Mouse (Mus musculus) ovary, adult 18-20 months (tissue): ENCODE measurements around the gene Gm20498.
"Not testable (repeated sequence)": the region's sequence is repeated elsewhere in the genome, so short reads cannot be mapped to it uniquely, and the experiment has no call there.

Experiments
- DNase-seq: peaks from one replicate; pipeline ENCODE4 v3.0.0; 2022; ENCODE audit warnings: low spot score, mixed read lengths

Gm20498 gene

DNA sequence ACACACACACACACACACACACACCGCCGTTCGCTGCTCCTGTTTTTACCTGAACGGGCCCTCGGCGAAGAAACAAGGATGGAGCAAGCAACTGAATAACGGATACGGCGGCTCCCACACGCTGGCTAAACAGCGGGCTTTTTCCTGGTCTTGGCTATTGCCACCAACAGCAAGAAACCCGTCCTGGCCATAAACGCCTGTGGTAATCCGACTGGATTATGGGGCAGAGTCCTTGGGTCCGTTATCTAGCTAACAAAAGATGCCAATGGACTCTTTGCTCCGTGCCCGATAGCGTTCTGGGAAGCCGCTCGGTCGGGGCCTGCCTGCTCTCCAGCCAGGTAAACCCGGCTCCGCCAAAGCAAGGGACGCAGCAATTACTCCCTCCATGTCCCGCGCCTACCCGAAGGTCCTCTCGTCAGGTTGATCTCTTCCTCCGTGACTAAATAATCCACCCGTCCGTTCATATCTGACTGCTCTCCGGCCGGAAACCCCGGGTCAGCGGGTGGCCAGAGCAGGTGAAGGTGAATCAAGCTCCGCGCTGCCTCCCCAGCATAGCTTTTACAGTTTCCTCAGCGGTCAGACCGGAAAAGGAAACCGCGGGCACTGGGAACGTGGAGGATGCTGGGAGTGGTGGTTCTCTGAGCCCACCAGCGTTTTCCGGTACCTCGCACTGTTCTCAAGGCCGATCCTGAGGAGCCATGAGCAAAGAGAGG is at the start of gene Gm20498, which contains the start of gene Synj2bp:
TSS of gene Gm20498 (minus strand) at position 590 of the 713 bp plus-strand sequence.
TSS of gene Synj2bp (minus strand) at position 596 of the 713 bp plus-strand sequence.
- peak; percentile 75 for DNase-seq

DNA sequence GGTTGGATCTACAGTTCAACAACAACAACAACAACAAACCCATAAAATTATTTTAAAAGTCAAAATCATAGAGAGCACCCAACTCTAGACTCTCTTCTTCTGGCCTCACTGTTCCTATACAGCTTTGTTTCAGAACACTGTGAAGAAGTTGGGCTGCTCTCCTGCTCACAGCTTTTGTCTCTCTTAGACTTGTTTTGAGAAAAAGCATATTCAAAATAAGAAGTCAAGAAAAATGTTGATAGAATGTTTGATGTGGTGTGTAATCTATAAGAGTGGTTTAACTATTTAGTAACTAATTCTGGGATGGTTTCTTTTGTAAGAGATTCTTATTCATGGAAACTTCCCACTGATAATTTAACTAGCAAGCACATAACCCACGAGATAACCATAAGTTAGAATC is 35.7 kb upstream of the Gm20498 start, which contains the start of gene Adam21:
TSS of gene Adam21 (minus strand) at position 101 of the 400 bp plus-strand sequence.
- no peak for DNase-seq

DNA sequence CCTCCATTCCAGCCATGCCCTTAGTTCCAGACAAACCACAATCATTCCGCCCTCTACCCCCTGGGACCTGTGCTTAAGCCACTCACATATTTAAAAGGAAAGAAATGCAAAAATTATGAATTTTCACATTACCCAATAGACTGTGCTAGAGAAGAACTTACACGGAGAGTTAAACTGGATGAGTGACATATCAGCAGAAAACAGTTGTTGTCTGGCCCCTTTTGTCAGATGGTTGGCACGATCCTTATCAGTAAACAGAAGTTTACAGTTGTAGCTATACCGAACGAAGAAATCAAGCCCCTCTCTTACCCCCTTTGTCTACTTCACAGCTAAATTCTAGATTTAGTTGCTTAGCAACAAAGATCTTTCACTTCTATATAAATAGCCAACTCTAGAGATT is 35.2 kb upstream of the Gm20498 start:
- DNase-seq: no peak

DNA sequence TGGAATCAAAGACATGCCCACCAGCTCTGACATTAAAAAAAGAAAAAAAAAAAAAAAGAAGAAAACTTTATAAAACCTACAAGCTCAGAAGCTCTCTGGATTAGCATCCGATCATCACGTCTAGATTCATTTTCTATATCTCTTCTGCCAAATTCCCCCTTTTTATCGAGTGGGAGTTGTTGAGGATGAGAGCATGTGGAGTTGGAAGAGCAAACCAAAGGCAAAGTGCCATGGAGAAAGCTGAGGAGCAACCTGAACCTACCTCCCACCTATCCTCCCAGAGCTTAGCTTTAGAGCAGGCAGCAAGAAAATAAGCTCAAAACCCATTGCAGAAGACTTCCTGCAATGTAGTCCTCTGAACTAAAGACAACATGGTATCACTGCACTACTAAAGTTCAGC is 31.5 kb upstream of the Gm20498 start:
- DNase-seq: no peak

DNA sequence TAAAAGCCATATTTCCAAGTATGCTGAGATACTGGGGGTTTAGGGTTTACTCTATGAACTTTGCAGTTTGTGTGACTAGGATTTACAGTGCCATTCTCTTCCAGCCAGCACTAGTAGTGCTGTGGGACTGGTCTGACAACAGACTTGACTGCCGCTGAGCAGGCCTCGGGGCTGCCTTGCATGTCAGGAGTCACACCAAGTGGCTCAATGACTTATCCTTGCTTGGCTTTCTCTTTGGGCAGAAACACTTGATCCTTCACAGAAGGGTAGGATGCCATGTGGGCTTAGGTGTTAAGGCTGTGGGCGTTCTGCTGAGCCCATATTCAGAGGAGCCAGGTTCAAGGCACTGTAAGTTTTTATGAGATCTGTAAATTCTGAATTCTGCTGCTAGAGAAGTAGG is 16.6 kb upstream of the Gm20498 start:
- no peak for DNase-seq

DNA sequence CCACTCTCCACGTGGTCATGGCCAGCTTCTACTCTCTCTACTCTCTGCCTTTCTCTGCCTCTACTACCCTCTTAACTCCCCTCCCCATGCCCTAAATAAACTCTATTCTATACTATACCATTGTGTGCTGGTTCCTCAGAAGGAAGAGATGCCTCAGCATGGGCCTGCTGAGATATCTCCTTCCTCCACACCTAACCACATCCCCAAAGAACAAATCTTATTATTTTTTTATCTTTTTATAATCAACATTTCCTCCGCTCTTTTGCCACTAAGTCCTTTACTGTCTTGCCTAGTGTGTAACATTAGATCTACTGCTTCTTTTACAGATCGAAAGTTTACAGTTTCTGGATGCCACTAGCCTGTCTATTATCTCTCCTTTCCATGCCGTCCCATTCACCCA is 14.5 kb upstream of the Gm20498 start:
- no peak for DNase-seq

DNA sequence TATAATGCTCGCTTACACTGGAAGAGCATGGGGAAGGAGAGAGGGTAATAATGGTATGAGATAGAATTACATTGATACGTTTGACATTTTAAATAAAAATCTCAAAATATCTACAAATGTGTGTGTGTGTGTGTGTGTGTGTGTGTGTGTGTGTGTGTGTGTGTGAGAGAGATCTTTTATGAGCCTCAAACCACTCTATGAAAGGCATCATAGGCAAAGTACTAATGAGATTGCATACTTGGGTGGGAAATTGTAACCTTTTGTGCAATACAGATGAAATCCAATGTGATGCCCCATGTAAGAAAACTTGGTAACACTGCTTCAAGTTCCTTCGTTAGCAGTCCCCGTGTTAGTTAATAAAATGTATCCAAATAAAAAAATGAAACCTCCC is 319 bp upstream of the Gm20498 start:
- no peak for DNase-seq

DNA sequence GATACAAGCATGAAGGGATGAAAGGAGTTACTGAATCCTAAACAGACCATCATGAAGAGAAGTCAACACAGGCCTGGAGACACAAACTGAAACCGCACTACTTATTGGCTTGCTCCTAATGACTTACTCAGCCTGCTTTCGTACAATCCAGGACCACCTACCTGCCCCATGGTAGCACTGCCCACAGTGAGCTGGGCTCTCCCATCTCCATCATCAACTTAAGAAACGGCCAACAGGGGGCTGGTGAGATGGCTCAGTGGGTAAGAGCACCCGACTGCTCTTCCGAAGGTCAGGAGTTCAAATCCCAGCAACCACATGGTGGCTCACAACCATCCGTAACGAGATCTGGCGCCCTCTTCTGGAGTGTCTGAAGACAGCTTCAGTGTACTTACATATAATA is 2.1 kb downstream of the Gm20498 start:
- DNase-seq: not testable (repeated sequence)

DNA sequence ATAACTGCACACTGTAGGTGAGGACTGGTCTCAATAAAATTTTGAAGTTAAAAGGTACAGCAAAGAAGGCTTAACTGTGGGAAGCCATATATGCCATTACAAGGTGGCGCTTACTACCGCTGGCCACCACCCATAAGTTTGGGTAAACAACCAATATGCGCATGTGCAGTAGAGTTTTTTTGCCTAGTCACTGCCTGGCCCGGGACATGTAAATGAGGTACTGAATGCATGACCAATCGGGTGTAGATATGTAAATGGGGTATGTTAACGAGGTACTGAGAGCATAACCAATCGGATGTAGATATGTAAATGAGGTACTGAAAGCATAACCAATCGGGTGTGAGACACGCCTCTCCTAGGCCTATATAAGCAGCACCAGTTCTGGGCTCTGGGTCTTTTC is 35.8 kb downstream of the Gm20498 start:
- DNase-seq: not testable (repeated sequence)

DNA sequence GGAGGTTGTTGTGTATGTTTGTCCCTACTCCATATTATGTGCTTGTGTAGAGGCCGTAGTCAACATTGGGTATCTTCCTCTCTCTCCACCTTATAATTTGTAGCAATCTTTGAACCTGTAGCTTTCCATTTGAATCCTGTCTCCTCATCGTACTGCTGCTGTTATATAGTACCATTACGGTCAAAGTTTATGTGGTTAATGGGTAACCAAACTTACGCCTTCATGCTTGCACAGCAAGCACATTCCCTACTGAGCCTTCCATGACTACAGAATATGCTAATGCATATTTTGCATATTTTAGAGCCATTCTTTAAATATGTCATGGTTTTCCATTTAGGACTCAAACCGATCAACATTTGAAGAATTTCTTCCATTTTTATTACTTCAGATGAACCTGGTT is 42.2 kb downstream of the Gm20498 start:
- DNase-seq: no peak

DNA sequence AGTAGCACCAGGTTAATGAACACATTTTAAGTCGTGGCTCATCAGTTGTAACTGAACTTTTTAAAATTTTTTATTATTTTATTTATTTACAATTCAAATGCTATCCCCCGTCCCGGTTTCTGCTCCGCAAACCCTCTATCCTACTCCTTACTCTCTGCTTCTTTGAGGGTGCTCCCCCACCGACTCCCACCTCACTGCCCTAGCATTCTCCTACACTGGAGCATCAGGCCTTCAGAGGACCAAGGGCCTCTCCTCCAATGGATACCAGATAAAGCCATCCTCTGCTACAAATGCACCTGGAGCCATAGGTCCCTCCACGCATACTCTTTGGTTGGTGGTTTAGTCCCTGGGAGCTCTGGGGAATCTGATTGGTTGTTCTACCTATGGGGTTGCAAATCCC is 47.4 kb downstream of the Gm20498 start:
- no peak for DNase-seq

DNA sequence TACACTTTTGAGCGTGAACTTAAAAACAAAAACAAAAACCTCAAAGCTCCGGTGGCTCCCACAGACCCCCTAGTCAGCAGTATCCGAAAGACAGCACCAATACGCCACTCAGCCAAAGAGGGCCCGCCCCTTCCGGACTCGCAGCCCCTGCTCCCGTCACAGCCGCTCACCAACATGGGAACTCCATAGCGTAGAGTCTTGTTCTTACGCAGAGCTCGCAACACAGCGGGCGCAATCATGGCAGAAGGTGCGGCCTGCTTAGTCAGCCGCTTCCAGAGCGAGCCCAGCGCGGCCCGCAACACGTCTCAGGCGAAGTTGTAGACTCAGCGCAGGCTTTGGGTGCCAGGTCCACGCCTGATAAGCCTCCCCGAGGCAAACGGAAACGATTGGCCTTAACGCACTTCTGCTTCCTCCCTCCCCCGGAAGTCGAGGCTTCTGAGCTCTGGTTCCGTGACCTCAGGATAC is 47.9 kb downstream of the Gm20498 start, which contains the start of gene Cox16:
TSS of gene Cox16 (minus strand) at position 401 of the 465 bp plus-strand sequence.
- peak; percentile 76 for DNase-seq

DNA sequence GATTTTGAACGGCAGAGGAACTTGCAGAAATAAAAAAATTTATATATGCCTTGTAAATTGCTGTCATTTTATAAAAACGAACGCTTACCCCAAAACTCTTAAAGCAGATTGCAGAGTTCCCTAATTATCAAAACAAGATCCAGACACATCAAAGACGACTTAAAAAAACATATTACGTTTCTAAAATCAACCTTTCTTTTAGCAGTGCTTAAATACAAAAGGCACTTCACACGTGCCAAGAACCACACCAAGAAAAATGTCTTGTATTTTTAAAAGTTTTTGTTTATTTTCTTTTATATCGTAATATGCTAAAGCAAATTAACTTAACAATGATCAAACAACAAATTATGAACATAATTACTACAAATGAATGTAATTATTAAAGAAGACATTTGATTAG is 48.5 kb downstream of the Gm20498 start:
- no peak for DNase-seq

DNA sequence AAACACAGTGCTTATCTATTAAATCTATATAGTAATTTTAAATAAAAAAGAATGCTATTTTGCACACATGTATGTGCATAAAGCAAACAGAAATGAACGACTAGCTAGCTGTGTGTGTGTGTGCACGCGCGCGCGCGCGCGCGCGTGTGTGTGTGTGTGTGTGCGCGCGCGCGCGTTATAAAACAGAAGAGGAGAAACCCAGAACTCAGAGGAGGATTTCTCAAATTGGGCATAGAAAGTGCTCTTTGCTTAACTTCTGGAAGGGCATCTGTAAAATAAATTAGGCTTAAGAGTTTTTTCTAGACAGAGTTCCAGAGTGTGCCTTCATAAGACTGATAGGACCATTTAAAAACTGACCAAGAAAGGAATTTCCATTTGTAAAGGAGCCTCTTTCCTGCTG is 49.0 kb downstream of the Gm20498 start:
- DNase-seq: no peak

DNA sequence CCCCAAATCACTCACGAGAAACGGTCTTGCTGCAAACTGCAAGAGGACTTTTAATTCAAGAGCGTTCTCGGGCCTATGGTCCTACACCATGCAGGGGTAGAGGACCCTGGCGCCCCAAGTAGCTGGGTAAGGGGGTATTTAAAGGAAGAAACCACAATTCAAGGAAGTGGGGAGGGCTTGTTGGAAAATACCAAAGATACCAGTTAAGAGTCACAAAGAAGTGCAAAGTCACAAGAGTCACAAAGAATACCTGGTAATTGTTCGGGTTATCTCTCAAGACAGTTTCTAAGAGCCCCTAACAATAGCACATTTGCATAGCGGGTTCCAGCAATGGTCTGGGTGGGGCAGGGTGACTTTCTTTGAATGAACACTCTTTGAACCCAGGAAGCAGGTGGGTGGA is 73.7 kb downstream of the Gm20498 start:
- not testable (repeated sequence) for DNase-seq

DNA sequence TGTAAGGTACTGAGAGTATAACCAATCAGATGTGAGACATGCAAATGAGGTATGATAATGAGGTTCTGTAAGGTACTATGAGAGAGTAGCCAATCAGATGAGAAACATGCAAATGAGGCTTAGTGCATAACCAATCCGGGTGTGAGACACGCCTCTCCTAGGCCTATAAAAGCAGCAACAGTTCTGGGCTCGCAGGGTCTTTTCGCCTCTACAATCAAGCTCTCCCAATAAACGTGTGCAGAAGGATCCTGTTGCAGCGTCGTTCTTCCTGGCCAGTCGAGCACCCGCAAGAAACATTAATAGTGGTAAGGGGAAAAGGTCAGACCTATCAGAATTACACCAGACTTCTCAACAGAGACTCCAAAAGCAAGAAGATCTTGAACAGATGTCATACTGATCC is 93.7 kb downstream of the Gm20498 start:
- DNase-seq: not testable (repeated sequence)

DNA sequence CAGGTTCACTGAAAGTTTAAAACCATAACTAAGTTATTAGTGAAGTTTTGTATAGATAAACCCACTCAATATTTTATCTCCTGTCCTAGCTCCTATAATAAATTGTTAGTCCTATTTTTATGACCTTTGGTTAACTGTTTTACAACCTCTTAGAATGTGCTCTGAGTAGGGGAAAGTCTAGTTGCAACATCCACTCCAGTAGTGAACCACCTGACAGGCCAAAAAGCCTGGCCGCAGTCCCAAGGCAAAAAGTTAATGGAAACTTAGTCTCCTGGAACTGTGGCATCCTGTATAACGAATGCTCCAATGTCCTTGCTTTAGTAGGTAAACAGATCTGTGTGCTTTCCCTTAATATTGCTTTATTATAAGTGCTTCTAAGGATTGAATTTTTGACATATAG is 97.9 kb downstream of the Gm20498 start:
- DNase-seq: not testable (repeated sequence)

DNA sequence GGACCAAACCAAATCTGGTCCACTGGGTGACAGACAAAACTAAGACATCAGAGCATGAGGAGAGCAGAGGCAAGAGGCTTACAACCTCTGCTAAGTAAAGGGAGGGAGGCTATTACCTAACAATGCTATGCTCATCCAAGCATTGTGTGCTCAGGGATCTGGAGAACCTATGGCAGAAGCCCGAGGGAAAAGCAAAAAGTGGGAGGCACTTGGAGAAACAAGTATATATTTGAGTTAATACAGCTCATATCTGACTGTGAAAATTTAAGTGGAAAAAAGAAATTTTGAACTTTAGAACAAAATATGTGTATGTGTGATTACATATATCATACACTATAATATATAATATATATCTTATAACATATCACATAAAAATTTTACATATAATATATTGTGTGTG is 110.9 kb downstream of the Gm20498 start, which contains the start of gene Adam4:
TSS of gene Adam4 (minus strand) at position 101 of the 400 bp plus-strand sequence.
- DNase-seq: no peak

DNA sequence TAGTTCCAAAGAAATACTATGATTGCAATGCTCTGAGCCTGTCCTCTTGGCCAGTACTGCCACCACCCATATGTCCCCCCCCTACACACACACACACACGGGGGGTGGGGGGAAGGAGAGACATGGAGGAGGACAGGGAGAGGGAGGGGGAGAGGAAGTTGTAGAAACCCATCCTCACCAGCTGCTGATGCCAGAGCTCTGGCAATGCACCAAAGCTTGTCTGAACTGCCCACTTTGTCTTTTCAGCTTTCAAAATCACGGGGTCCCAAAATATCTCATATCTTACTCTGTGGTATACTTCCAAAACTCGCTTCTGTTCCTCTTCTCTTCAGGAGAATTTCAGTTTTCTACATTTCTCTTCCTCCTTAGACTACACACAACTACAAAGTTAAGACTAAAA is 119.5 kb downstream of the Gm20498 start:
- no peak for DNase-seq

DNA sequence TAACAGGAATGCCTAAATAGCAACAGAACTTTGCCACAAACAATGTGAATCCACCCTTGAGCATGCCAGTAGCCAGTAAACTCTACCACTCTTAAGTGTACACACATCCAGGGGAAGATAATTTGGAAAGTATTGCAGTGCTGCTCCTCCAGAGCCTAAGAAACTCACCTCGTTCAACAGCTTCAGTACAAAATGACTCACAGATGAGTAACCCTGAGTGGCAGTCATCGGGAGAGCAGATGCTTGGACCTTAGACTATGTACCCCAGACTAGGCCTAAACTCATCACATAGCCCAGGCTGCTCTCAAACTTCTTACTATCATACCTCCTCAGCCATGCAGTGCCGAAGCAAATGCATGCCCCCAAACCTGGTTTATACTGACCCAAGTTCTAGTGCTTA is 123.7 kb downstream of the Gm20498 start:
- DNase-seq: no peak

DNA sequence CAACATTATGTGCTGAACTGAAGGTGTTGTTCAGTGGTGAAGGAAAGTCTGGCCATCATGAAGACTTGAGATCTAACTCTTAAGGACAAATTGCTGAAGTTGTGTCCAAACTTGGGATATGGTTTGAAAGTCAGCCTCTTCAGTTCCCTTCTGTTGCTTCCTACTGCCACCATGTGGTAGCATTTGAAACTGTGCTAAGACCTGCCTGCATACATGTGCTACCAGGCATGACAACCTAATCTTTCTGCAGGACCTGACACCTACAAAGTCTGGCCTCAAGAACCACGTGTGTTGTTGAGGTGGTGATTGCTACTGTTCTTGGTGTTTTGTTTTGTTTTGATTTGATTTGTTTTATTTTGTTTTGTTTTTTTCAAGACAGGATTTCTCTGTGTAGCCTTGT is 130.5 kb downstream of the Gm20498 start:
- DNase-seq: no peak

DNA sequence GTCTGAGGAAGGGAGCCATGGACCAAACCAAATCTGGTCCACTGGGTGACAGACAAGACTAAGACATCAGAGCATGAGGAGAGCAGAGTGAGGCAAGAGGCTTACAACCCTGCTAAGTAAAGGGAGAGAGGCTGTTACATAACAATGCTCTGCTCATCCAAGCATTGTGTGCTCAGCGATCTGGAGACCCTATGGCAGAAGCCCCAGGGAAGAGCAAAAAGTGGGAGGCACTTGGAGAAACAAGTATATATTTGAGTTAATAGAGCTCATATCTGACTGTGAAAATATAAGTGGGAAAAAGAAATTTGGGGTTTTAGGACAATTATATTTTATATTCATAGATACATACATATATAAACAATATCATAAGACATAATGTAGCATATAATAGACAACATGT is 153.3 kb downstream of the Gm20498 start, which contains the start of gene Gm4787:
TSS of gene Gm4787 (minus strand) at position 101 of the 400 bp plus-strand sequence.
- not testable (repeated sequence) for DNase-seq

DNA sequence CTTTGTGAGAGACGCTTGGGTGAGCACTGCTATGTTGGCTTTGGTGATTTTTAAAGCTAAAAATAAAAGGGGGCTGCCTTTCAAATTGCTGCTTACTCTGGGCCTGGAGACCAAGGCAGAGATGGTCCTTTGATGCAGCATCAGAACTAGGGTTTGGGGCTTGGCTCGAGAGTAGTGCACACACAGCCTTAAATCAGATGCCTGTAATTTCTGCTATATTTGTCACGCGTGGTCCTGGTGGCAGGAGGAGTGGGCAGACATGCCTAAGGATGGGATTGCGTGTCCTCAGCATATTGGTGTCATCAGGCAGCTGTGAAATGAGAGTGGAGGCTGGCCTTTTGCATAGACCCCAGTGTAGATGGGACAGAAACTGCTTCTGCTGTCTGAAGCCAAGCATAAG is 198.9 kb downstream of the Gm20498 start:
- DNase-seq: no peak
